13 mouse cellular contexts compared by ENCODE assay signal in genomic region chr7:144285912-144286311, GRCm38 (mm10).
A peak's percentile ranks its signal among the peaks of the same experiment; 100 is the strongest.
DNase-seq lines count a peak whose midpoint lies in the region; ATAC-seq lines count a peak whose summit lies in the region.
"Had no signal": no experiment of that assay in that cellular context is flagged by ENCODE, and none has a peak within 500 bp of the region (broad histone marks: within the 10 kb centered on the region; RNA-seq: fewer than 3 reads in every experiment).

No protein-coding gene starts in this region.

- H3K27me3 ChIP-seq in forebrain, embryonic 12.5 days: peaks cover 7% of the 10 kb centered on the region
- no peaks in the 10 kb centered on the region for H3K27me3 ChIP-seq in hindbrain, embryonic 15.5 days
- H3K27me3 ChIP-seq in neural tube, embryonic 12.5 days (replicated peaks): 0 out of 2 replicates have a peak, but pooled peaks cover 1% of the 10 kb centered on the region

- H3K4me2 ChIP-seq in forebrain, embryonic 12.5 days: peak overlapping the region; percentile 94
- H3K4me2 ChIP-seq in hindbrain, embryonic 15.5 days: peak overlapping the region; percentile 78
- peak overlapping the region; percentile 90 for H3K4me2 ChIP-seq in neural tube, embryonic 12.5 days (replicated peaks)
- H3K4me2 ChIP-seq: liver, embryonic 12.5 days had no signal

- peaks cover 57% of the 10 kb centered on the region for H3K4me1 ChIP-seq in forebrain, embryonic 12.5 days
- peaks cover 82% of the 10 kb centered on the region for H3K4me1 ChIP-seq in hindbrain, embryonic 15.5 days (replicated peaks)
- peaks cover 53% of the 10 kb centered on the region for H3K4me1 ChIP-seq in neural tube, embryonic 12.5 days
- H3K4me1 ChIP-seq: liver, embryonic 12.5 days had no signal

- WGBS in forebrain, embryonic 12.5 days: 75% methylated on average over 4 of the region's 4 CpGs
- 51% methylated on average over 4 of the region's 4 CpGs for WGBS in hindbrain, embryonic 15.5 days
- WGBS in neural tube, embryonic 12.5 days: 95% methylated on average over 4 of the region's 4 CpGs

- no peaks in the 10 kb centered on the region for H3K36me3 ChIP-seq in forebrain, embryonic 12.5 days (replicated peaks)
- H3K36me3 ChIP-seq in hindbrain, embryonic 15.5 days: no peaks in the 10 kb centered on the region
- no peaks in the 10 kb centered on the region for H3K36me3 ChIP-seq in neural tube, embryonic 12.5 days
- H3K36me3 ChIP-seq: liver, embryonic 12.5 days had no signal

- no peaks in the 10 kb centered on the region for H3K9me3 ChIP-seq in forebrain, embryonic 12.5 days
- H3K9me3 ChIP-seq in hindbrain, embryonic 15.5 days: no peaks in the 10 kb centered on the region
- no peaks in the 10 kb centered on the region for H3K9me3 ChIP-seq in neural tube, embryonic 12.5 days
- H3K9me3 ChIP-seq: liver, embryonic 12.5 days had no signal

- H3K4me3 ChIP-seq in forebrain, embryonic 12.5 days (replicated peaks): peak overlapping the region; percentile 61; the same call in 1 of the 2 replicates
- H3K4me3 ChIP-seq in hindbrain, embryonic 15.5 days: peak overlapping the region; percentile 53
- H3K4me3 ChIP-seq in neural tube, embryonic 12.5 days: peak overlapping the region; percentile 54; the same call in 1 of the 2 replicates
- H3K4me3 ChIP-seq: liver, embryonic 12.5 days had no signal

- no peak overlapping the region for H3K27ac ChIP-seq in forebrain, embryonic 12.5 days
- peak overlapping the region; percentile 95; the same call in 1 of the 2 replicates for H3K27ac ChIP-seq in hindbrain, embryonic 15.5 days (replicated peaks)
- no peak overlapping the region for H3K27ac ChIP-seq in neural tube, embryonic 12.5 days
- H3K27ac ChIP-seq: liver, embryonic 12.5 days had no signal

- no peak overlapping the region for H3K9ac ChIP-seq in forebrain, embryonic 12.5 days
- peak overlapping the region; percentile 76 for H3K9ac ChIP-seq in hindbrain, embryonic 15.5 days
- peak overlapping the region; percentile 77; the same call in 1 of the 2 replicates for H3K9ac ChIP-seq in neural tube, embryonic 12.5 days
- H3K9ac ChIP-seq: liver, embryonic 12.5 days had no signal

- DNase-seq in cerebellum, postnatal 10 days: peak; percentile 63 to 65
- DNase-seq in cerebellum, adult 11-12 months: no peak
- no peak for DNase-seq in kidney, postnatal 14 days
- no peak for DNase-seq in thymus, postnatal 4 days
- DNase-seq: adrenal gland, postnatal 10 days; embryo, embryonic 11 days had no signal

- no peak for ATAC-seq in forebrain, embryonic 12.5 days (ENCODE audit: low FRiP score)
- ATAC-seq in hindbrain, embryonic 15.5 days (ENCODE audit: low FRiP score, low read depth): no peak
- ATAC-seq in neural tube, embryonic 12.5 days (ENCODE audit: low FRiP score, low read depth): no peak
- no peak for ATAC-seq in CD4-positive, CD25-positive, alpha-beta regulatory T cell, adult 4 months
- ATAC-seq: intestine, postnatal 0 days; liver, embryonic 12.5 days; lung, postnatal 0 days had no signal

Comparison
In these comparisons a context has a peak if more than half of its experiments do, and no peak if none do; other contexts are left out.
1. DNase-seq: peak in cerebellum, postnatal 10 days (2 of 2); none in cerebellum, adult 11-12 months (single experiment), kidney, postnatal 14 days (single experiment) and thymus, postnatal 4 days (single experiment).
2. Peak in every context shown above with its lines, with median percentiles within 50 percentile points of each other: H3K4me2 ChIP-seq and H3K4me3 ChIP-seq.